Mouse (Mus musculus) CH12.LX (cell line): ENCODE measurements around the gene Fam219a. TPM values are rescaled to one million over a fixed set of nuclear protein-coding genes. Genes with fewer than 3 reads are reported as not detected.

Experiments
- DNase-seq: peaks from one replicate; pipeline ENCODE4 v3.0.0-alpha.2; 2013; ENCODE audit errors: extremely low read depth
- H3K27ac ChIP-seq: 2 replicates; pipeline ENCODE4 v1.5.1; 2012; ENCODE audit warnings: low read depth, mild to moderate bottlenecking, control low read depth, moderate library complexity; ENCODE audit not compliant: insufficient read depth
- H3K27me3 ChIP-seq: replicated peaks from 2 replicates; pipeline ENCODE3; 2012; ENCODE audit warnings: inconsistent platforms
- H3K36me3 ChIP-seq, 2 experiments: replicated peaks in 1 of 2; 2 replicates each; pipeline versions ENCODE3 to v1.6.1; 2012; ENCODE audit warnings: inconsistent platforms in 1 of 2, low read length in 1 of 2, mild to moderate bottlenecking in 1 of 2, mixed read lengths in 1 of 2, moderate library complexity in 1 of 2; ENCODE audit not compliant: control insufficient read depth in 1 of 2, insufficient read depth in 1 of 2
- H3K4me1 ChIP-seq, 2 experiments: 2 replicates each; pipeline ENCODE4 v1.6.1; 2012; ENCODE audit warnings: inconsistent platforms in 1 of 2, moderate library complexity in 1 of 2; ENCODE audit not compliant: insufficient read depth in 2 of 2, control insufficient read depth in 1 of 2
- H3K4me2 ChIP-seq: 2 replicates; pipeline ENCODE4 v1.6.1; 2012; ENCODE audit warnings: low read depth, mild to moderate bottlenecking, control low read depth; ENCODE audit not compliant: poor library complexity, insufficient read depth, severe bottlenecking
- H3K4me3 ChIP-seq, 3 experiments: fragments of 150-350 bp in 1 of 3; sonication (generic) in 1 of 3; replicated peaks in 1 of 3; 2 replicates each; pipeline versions ENCODE3 to v1.5.1; 2011 to 2012; ENCODE audit warnings: low read depth in 2 of 3, low read length in 2 of 3, mild to moderate bottlenecking in 2 of 3, moderate library complexity in 2 of 3, control low read depth in 1 of 3, improper control_type of control experiment in 1 of 3, inconsistent platforms in 1 of 3, mixed read lengths in 1 of 3; ENCODE audit not compliant: poor library complexity in 1 of 3
- H3K79me2 ChIP-seq: replicated peaks from 2 replicates; pipeline ENCODE4 v1.6.1; 2012; ENCODE audit warnings: mild to moderate bottlenecking, moderate library complexity; ENCODE audit not compliant: control insufficient read depth, poor library complexity, insufficient read depth, severe bottlenecking; ENCODE audit errors: extremely low read depth
- H3K9ac ChIP-seq: 2 replicates; pipeline ENCODE4 v1.6.1; 2012; ENCODE audit warnings: low read depth, mild to moderate bottlenecking, control low read depth, moderate library complexity; ENCODE audit not compliant: insufficient read depth
- H3K9me3 ChIP-seq: replicated peaks from 2 replicates; pipeline ENCODE3; 2012; ENCODE audit warnings: low read length, inconsistent platforms, mixed read lengths
- CHD2 ChIP-seq: IDR thresholded peaks from 2 replicates; pipeline ENCODE4 v1.6.1; 2011; ENCODE audit warnings: low read length, improper control_type of control experiment
- CTCF ChIP-seq, 2 experiments: IDR thresholded peaks in 1 of 2; conservative IDR thresholded peaks in 1 of 2; 2 replicates each; pipeline ENCODE4 v1.5.1; 2011 to 2012; ENCODE audit warnings: low read depth in 2 of 2, low read length in 2 of 2, improper control_type of control experiment in 1 of 2, inconsistent platforms in 1 of 2, mild to moderate bottlenecking in 1 of 2, moderate library complexity in 1 of 2
- E2F4 ChIP-seq: IDR thresholded peaks from 2 replicates; pipeline ENCODE4 v1.6.1; 2011; ENCODE audit warnings: low read depth, low read length, improper control_type of control experiment; ENCODE audit not compliant: insufficient replicate concordance
- EP300 ChIP-seq: IDR thresholded peaks from 2 replicates; pipeline ENCODE4 v1.6.1; 2011; ENCODE audit warnings: low read length, improper control_type of control experiment
- IRF4 ChIP-seq: IDR thresholded peaks from 2 replicates; pipeline ENCODE4 v1.6.1; 2014; ENCODE audit warnings: low read depth, mild to moderate bottlenecking, inconsistent platforms, low read length, improper control_type of control experiment
- JUN ChIP-seq: IDR thresholded peaks from 2 replicates; pipeline ENCODE4 v1.6.1; 2011; ENCODE audit warnings: low read depth, mild to moderate bottlenecking, low read length, improper control_type of control experiment, moderate library complexity; ENCODE audit not compliant: insufficient read depth
- MAZ ChIP-seq: IDR thresholded peaks from 2 replicates; pipeline ENCODE4 v1.6.1; 2012; ENCODE audit warnings: low read depth, mild to moderate bottlenecking, inconsistent platforms, low read length, improper control_type of control experiment, moderate library complexity
- MXI1 ChIP-seq: IDR thresholded peaks from 2 replicates; pipeline ENCODE4 v1.6.1; 2011; ENCODE audit warnings: mild to moderate bottlenecking, low read depth, low read length, improper control_type of control experiment
- NRF1 ChIP-seq: IDR thresholded peaks from 2 replicates; pipeline ENCODE4 v1.6.1; 2014; ENCODE audit warnings: low read depth, mild to moderate bottlenecking, inconsistent platforms, low read length, improper control_type of control experiment, moderate library complexity
- POLR2AphosphoS2 ChIP-seq: IDR thresholded peaks from 2 replicates; pipeline ENCODE4 v1.6.1; 2011; ENCODE audit warnings: low read depth, low read length, improper control_type of control experiment
- RAD21 ChIP-seq: IDR thresholded peaks from 2 replicates; pipeline ENCODE4 v1.6.1; 2011; ENCODE audit warnings: low read depth, mild to moderate bottlenecking, low read length, improper control_type of control experiment, moderate library complexity
- TCF12 ChIP-seq: IDR thresholded peaks from 2 replicates; pipeline ENCODE4 v1.6.1; 2014; ENCODE audit warnings: low read depth, mild to moderate bottlenecking, inconsistent platforms, low read length, improper control_type of control experiment
- UBTF ChIP-seq: IDR thresholded peaks from 2 replicates; pipeline ENCODE4 v1.6.1; 2012; ENCODE audit warnings: low read depth, mild to moderate bottlenecking, inconsistent platforms, low read length, improper control_type of control experiment, moderate library complexity
- USF2 ChIP-seq: conservative IDR thresholded peaks from 2 replicates; pipeline ENCODE4 v1.6.1; 2011; ENCODE audit warnings: low read depth, low read length, improper control_type of control experiment
- ZC3H11A ChIP-seq: IDR thresholded peaks from 2 replicates; pipeline ENCODE4 v1.6.1; 2012; ENCODE audit warnings: low read depth, mild to moderate bottlenecking, inconsistent platforms, low read length, improper control_type of control experiment
- ZNF384 ChIP-seq: IDR thresholded peaks from 2 replicates; pipeline ENCODE4 v1.6.1; 2012; ENCODE audit warnings: low read depth, low read length, improper control_type of control experiment, inconsistent platforms
- dilution Hi-C: fragments of 300-500 bp; cut with MboI; formaldehyde crosslinking; loops from 2 replicates; pipeline ENCODE4 v1.14.3; 2020; ENCODE audit warnings: low sequenced_read_pairs; ENCODE audit not compliant: extremely low pct_unique_long_range_greater_than_20kb, extremely low pct_ligation_motif_present
- in situ Hi-C: fragments of 300-500 bp; cut with MboI; formaldehyde crosslinking; loops from 3 replicates; pipeline ENCODE4 v1.14.3; 2019; ENCODE audit warnings: low sequenced_read_pairs, low pct_ligation_motif_present, low pct_unique_long_range_greater_than_20kb, mixed read lengths
- polyA plus RNA-seq: library from polyadenylated mRNA; unstranded; fragments of >175 nt; gene quantifications from 2 replicates; pipeline ENCODE4 v1.2.1, GENCODE M21; 2012; ENCODE audit warnings: low read depth; ENCODE audit not compliant: insufficient read length
- total RNA-seq, 2 experiments: library from RNA; depleted of rRNA; stranded (reverse); fragments of 300-350 nt in 1 of 2; fragments of >200 nt in 1 of 2; gene quantifications; 2 replicates each; pipeline ENCODE4 v1.2.3; 2012 to 2014

The Fam219a gene
- total and polyA plus RNA-seq, 3 experiments = 0.20 to 1.5 (median 1.2) TPM

DNA sequence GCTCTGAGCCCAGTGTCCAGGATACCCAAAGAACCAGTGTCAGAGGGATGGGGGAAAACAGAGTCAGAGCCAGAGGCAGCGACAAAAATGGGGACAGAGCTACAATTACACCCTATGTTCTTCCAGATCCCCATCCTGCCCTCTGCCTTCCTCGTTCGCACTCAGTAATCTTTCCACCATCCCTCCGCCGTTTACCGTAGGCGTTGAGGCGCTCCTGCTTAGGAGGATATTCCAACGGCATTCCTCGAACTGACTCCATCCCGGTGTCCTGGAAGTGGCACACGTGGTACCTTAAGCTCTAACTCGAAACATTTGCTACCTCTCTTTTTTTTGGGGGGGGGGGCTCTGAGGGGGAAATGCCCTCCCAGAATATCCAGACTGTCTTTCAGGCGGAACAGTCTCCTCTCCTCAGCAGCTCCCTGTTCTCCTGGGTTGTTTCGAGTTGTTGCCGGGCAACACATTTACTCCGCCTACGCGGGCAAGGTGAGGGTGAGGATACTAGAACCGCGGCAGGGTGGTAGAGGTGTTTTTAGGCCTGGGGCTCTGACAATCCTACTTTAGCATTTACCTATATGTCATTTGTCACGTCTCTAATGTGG, 61.9 kb downstream of the Fam219a start:
- no peaks in the 10 kb centered on the region for H3K36me3 ChIP-seq
- DNase-seq = no peak
- H3K4me3 ChIP-seq = no peak overlapping the region
- no peaks in the 10 kb centered on the region for H3K79me2 ChIP-seq
- H3K9ac ChIP-seq = no peak overlapping the region
- no peaks in the 10 kb centered on the region for H3K4me1 ChIP-seq
- dilution Hi-C loops = no loop called here
- TF ChIP-seq MXI1 (no peak), E2F4 (no peak), NRF1 (no peak), EP300 (no peak), TCF12 (no peak), ZC3H11A (no peak), UBTF (no peak), RAD21 (no peak), USF2 (no peak), CTCF (conservative IDR thresholded peaks at IDR 0.05 in 1 of 2, IDR thresholded peaks at IDR 0.05 in 1 of 2; ENCODE audit: low read depth in 2 of 2, low read length in 2 of 2) (no peak), POLR2AphosphoS2 (no peak), ZNF384 (no peak), CHD2 (no peak)
- no peak overlapping the region for H3K4me2 ChIP-seq
- in situ Hi-C loops = no loop called here
- H3K27ac ChIP-seq = no peak overlapping the region
- H3K27me3 ChIP-seq = peaks cover 69% of the 10 kb centered on the region
- peaks cover 10% of the 10 kb centered on the region for H3K9me3 ChIP-seq

DNA sequence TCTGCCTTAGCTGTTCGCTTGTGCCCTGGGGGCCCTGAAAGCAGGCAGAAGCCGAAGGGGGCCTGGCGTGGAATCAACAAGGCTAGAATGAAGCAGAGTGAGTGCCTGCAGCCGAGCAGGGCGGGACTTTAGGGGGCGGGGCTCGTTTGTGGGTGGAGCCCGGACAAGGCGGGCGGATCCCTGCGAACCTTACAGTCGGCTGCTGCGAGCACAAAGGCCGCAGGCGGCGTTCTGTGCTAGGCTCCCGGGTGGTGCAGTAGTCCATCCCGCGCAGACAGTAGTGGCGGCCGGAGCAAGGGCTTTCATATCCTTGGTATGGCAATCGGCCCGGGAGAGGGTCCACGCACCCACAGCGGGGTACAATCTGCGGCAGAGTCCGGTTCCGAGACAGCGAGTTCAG, 62.4 kb downstream of the Fam219a start:
- H3K9me3 ChIP-seq = peaks cover 10% of the 10 kb centered on the region
- no peaks in the 10 kb centered on the region for H3K4me1 ChIP-seq
- no peak overlapping the region for H3K4me3 ChIP-seq
- DNase-seq = peak; percentile 6
- no peaks in the 10 kb centered on the region for H3K36me3 ChIP-seq
- dilution Hi-C loops = no loop called here
- H3K4me2 ChIP-seq = no peak overlapping the region
- H3K27me3 ChIP-seq = peaks cover 70% of the 10 kb centered on the region
- no peak overlapping the region for H3K9ac ChIP-seq
- in situ Hi-C loops = no loop called here
- TF ChIP-seq JUN = no peak
- TF ChIP-seq IRF4 = no peak
- TF ChIP-seq MAZ = no peak
- H3K79me2 ChIP-seq = no peaks in the 10 kb centered on the region
- no peak overlapping the region for H3K27ac ChIP-seq
